Mouse (Mus musculus) right cerebral cortex, postnatal 14 days (tissue): ENCODE measurements around the gene Olfm4.

Source experiments
- DNase-seq: peaks from one replicate; pipeline ENCODE4 v3.0.0; 2022

The Olfm4 gene

DNA sequence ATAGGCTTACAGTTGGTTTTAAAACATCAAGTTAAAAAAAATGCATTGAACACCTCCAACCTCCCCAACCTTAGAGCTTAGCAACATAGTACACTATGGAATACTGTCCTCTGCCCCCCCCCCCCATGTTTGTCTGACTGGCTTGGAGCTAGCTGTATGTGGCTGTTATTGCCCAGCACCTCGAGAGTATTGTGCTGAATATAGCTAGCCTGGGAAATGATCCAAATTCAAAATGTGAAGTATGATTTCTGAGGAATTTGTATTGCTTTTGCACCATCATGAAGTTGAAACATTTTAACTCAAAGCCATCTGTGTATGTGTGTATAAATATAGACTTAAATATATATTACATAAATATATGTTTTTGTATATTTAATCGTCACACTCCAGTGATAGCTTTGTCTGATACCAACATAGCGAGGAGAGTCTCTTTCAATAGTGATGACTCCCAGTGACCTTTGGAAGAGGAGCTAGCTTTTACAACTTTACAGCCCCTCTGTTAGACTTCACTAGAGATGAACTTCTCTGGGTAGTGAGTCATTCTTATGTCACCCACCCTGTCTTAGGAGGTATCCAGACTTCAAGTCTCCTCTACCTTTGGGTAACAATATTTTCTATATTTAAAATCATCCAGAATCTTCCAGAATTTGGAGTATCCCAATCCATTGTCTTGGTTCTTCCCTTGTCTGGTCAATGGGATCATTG is 45.6 kb downstream of the Olfm4 start:
- DNase-seq = no peak

DNA sequence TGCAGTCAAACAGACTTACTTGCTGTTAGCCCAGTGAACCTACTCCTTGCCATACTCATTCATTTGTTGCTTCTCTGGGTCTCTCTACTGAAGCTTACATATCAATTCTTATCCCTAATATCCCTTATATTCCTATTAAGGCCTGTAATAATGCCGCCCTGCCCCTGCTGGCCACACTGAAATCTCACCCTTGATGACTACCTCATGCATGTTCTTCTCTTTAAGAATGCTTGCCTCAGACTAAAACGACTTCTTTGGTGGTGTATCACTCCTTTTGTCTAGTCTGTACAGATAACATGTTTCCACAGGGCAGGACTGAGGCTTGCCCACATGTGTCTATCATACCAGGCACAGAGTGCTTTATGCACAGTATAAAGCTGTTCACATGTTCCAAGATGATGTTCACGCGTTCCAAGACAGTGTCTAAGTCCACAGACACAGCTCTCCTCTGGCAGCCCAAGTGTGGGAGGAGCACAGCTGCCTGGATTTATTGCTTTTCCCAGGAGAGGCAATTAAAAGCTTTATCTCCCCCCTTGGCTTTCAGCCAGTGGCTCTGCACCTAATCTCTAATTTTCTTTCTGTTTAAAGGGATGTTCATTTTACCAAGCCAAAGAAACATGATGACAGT is 55.9 kb downstream of the Olfm4 start:
- DNase-seq = no peak

DNA sequence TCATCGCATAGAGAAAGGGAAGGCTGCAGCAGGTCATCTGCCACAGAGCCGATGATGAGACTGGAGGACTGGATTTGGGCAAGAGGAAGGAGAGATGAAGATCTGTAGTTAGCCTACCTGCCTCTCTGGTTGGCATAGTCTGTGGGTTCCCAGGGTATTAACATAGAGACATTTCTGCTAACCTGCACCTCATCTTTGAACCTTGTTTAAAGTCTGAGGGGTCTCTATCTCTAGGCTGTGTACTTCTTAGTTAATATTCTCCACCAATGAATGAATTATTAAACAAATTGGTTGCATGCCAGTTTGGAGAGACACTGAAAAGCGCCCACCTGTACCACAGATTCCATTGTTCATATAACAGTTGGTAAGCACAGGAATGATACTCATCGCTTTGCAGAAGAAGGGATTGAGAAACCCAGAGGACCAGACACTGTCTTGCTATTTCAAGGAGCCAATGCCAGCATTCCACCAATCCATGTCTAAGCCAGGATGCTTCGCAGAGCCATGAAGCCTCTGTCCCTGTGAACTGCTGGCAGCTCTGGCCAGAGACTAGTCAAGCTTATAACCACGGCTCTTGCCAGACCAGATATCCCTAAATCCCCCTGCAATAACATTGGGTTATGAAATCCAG is 62.3 kb downstream of the Olfm4 start:
- no peak for DNase-seq

GRCm38 (mm10) chr14:80047368-80048101 is 63.7 kb downstream of the Olfm4 start:
- no peak for DNase-seq

GRCm38 (mm10) chr14:80055725-80056124 is 71.8 kb downstream of the Olfm4 start:
- no peak for DNase-seq

- DNase-seq = no peak
These were observed 77.8 kb downstream of the Olfm4 start for GRCm38 (mm10) chr14:80061686-80062085.

GRCm38 (mm10) chr14:80062896-80063295 is 79.0 kb downstream of the Olfm4 start:
- DNase-seq = no peak

DNA sequence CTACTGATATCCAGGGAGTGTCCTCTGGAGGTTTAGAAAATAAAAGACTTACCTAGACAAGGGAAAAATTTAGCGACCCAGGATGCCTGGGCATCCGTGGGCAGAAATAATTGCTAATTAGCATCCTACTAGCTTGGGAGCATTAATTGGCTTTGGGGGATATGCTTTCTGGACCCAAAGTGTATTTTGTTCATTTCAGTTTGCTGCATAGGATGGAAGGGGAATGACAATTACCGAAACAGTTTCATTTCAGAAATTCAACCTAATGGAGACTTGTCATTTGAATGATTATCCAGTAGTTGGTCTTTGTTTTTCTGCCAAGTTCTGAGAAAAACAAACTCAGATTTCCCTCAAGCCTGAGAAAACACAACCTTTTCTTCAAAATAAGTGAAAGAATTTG is 86.7 kb downstream of the Olfm4 start:
- no peak for DNase-seq
